ENCODE assay signal across 8 mouse cellular contexts in genomic region chr10:40246374-40247165, GRCm38 (mm10). TPM values are rescaled to one million over a fixed set of nuclear protein-coding genes. Genes with fewer than 3 reads are reported as not detected.
DNase-seq lines count a peak whose midpoint lies in the region; ATAC-seq and TF ChIP-seq lines count a peak whose summit lies in the region.

TSS of gene Rpf2 (minus strand) at chr10:40247036.

- peaks cover 12% of the 10 kb centered on the region for H3K4me1 ChIP-seq in embryonic facial prominence, embryonic 10.5 days
- peaks cover 4% of the 10 kb centered on the region; the same call in 1 of the 2 replicates for H3K4me1 ChIP-seq in limb, embryonic 12.5 days (replicated peaks)
- H3K4me1 ChIP-seq in midbrain, embryonic 15.5 days, result peaks cover 17% of the 10 kb centered on the region
- H3K4me1 ChIP-seq in spleen, adult 2 months (ENCODE audit: control insufficient read depth, insufficient read depth, insufficient read length), result no peaks in the 10 kb centered on the region; the same call in 1 of the 2 replicates

- H3K27ac ChIP-seq in embryonic facial prominence, embryonic 10.5 days (replicated peaks), result peak within 1 kb of the TSS; percentile 85
- H3K27ac ChIP-seq in limb, embryonic 12.5 days, result peak within 1 kb of the TSS; percentile 64
- peak within 1 kb of the TSS; percentile 84 for H3K27ac ChIP-seq in midbrain, embryonic 15.5 days
- H3K27ac ChIP-seq in spleen, adult 2 months (ENCODE audit: insufficient read depth, low read length), result peak within 1 kb of the TSS; percentile 77

- peak within 1 kb of the TSS; percentile 56 for H3K4me2 ChIP-seq in limb, embryonic 12.5 days
- peak within 1 kb of the TSS; percentile 76 for H3K4me2 ChIP-seq in midbrain, embryonic 15.5 days

- no peak for TF ChIP-seq CTCF in spleen, adult 2 months (IDR thresholded peaks at IDR 0.05; ENCODE audit: extremely low read depth, insufficient read depth, insufficient read length, insufficient replicate concordance)

- ATAC-seq in granulocyte monocyte progenitor cell, adult 5-6 weeks (replicated peaks; ENCODE audit: poor library complexity, severe bottlenecking), result peak; percentile 92
- peak; percentile 90 for ATAC-seq in limb, embryonic 12.5 days (ENCODE audit: insufficient number of reproducible peaks, insufficient read depth, low FRiP score, low TSS enrichment, low read depth)
- ATAC-seq in midbrain, embryonic 15.5 days (replicated peaks), result peak; percentile 96

- peaks cover 71% of the 10 kb centered on the region for H3K36me3 ChIP-seq in embryonic facial prominence, embryonic 10.5 days (replicated peaks)
- H3K36me3 ChIP-seq in limb, embryonic 12.5 days, result peaks cover 67% of the 10 kb centered on the region
- peaks cover 40% of the 10 kb centered on the region for H3K36me3 ChIP-seq in midbrain, embryonic 15.5 days (replicated peaks)
- peaks cover 22% of the 10 kb centered on the region for H3K36me3 ChIP-seq in spleen, adult 2 months (ENCODE audit: control insufficient read depth, insufficient read depth, low read length)

- peak within 1 kb of the TSS; percentile 68 for H3K9ac ChIP-seq in limb, embryonic 12.5 days (replicated peaks)
- H3K9ac ChIP-seq in midbrain, embryonic 15.5 days, result peak within 1 kb of the TSS; percentile 60

- WGBS in embryonic facial prominence, embryonic 10.5 days, result under 1% methylated on average over 54 of the region's 54 CpGs
- under 1% methylated on average over 54 of the region's 54 CpGs for WGBS in limb, embryonic 12.5 days
- WGBS in midbrain, embryonic 15.5 days, result under 1% methylated on average over 54 of the region's 54 CpGs
- under 1% methylated on average over 54 of the region's 54 CpGs for WGBS in spleen, adult 2 months

- H3K27me3 ChIP-seq in embryonic facial prominence, embryonic 10.5 days (replicated peaks; ENCODE audit: low read depth, poor library complexity, severe bottlenecking), result no peaks in the 10 kb centered on the region
- H3K27me3 ChIP-seq in limb, embryonic 12.5 days, result no peaks in the 10 kb centered on the region
- H3K27me3 ChIP-seq in midbrain, embryonic 15.5 days (replicated peaks), result no peaks in the 10 kb centered on the region
- no peaks in the 10 kb centered on the region for H3K27me3 ChIP-seq in spleen, adult 2 months (ENCODE audit: control insufficient read depth, insufficient read depth, low read length)

- peak; percentile 13; the same call in 1 of the 2 replicates for TF ChIP-seq POLR2A in spleen, adult 2 months (IDR thresholded peaks at IDR 0.05; ENCODE audit: low read depth, low read length)

- peak; percentile 62 to 70 for DNase-seq in urinary bladder, adult 18-20 months (ENCODE audit: low spot score in 2 of 2)
- DNase-seq in urinary bladder, postnatal 10 days (ENCODE audit: low spot score), result no peak
- DNase-seq in embryonic facial prominence, embryonic 10.5 days (ENCODE audit: low spot score), result peak; percentile 92
- peak; percentile 80 for DNase-seq in kidney, adult 11 months
- DNase-seq in spleen, adult 2 months (ENCODE audit: low read depth in 1 of 2, low spot score in 2 of 2), result peak; percentile 75

- peak within 1 kb of the TSS; percentile 78 for H3K4me3 ChIP-seq in embryonic facial prominence, embryonic 10.5 days
- peak within 1 kb of the TSS; percentile 68 for H3K4me3 ChIP-seq in limb, embryonic 12.5 days (replicated peaks)
- H3K4me3 ChIP-seq in midbrain, embryonic 15.5 days, result peak within 1 kb of the TSS; percentile 73
- peak within 1 kb of the TSS; percentile 99 for H3K4me3 ChIP-seq in spleen, adult 2 months (ENCODE audit: extremely low read depth, insufficient read depth, insufficient read length)

- H3K9me3 ChIP-seq in embryonic facial prominence, embryonic 10.5 days, result no peaks in the 10 kb centered on the region
- H3K9me3 ChIP-seq in limb, embryonic 12.5 days, result no peaks in the 10 kb centered on the region
- no peaks in the 10 kb centered on the region for H3K9me3 ChIP-seq in midbrain, embryonic 15.5 days

RNA-seq across cellular contexts. Expression of gene Rpf2, which starts in this region (rescaled TPM):
- polyA plus RNA-seq in embryonic facial prominence, embryonic 10.5 days (2016; fragmentation: Nextera tagmentation; extraction: Ambion mirVana), result 79.1 and 89.3 TPM in 2 replicates
- 56.0 and 71.4 TPM in 2 replicates for total RNA-seq in granulocyte monocyte progenitor cell, adult 5-6 weeks (2014; fragmentation: Nextera tagmentation)
- total RNA-seq in granulocyte monocyte progenitor cell, adult 5-6 weeks (2017), result 166 and 248 TPM in 2 replicates
- polyA plus RNA-seq in limb, embryonic 12.5 days (2016; fragmentation: Nextera tagmentation; extraction: Ambion mirVana), result 67.4 and 76.2 TPM in 2 replicates
- polyA plus RNA-seq in midbrain, embryonic 15.5 days (2015; fragmentation: Nextera tagmentation; extraction: Ambion mirVana), result 61.9 and 63.6 TPM in 2 replicates
- 1.0 and 1.2 TPM in 2 replicates for polyA plus RNA-seq in spleen, adult 2 months (2012; rRNA removed)

Comparison
In these comparisons a context has a peak if more than half of its experiments do, and no peak if none do; other contexts are left out.
1. RNA of gene Rpf2 (polyA plus RNA-seq): 79.1 to 89.3 TPM in embryonic facial prominence, embryonic 10.5 days, 67.4 to 76.2 TPM in limb, embryonic 12.5 days and 61.9 to 63.6 TPM in midbrain, embryonic 15.5 days; 1.0 to 1.2 TPM in spleen, adult 2 months; every median in the first group is over 10 times any median in the second.
2. Peak in every context shown above with its lines, with median percentiles within 50 percentile points of each other: H3K27ac ChIP-seq, H3K4me3 ChIP-seq and ATAC-seq.